Mouse (Mus musculus) frontal cortex, adult 2 months (tissue): ENCODE measurements around the gene Cbx5. TPM values are rescaled to one million over a fixed set of nuclear protein-coding genes. Genes with fewer than 3 reads are reported as not detected.
A peak's percentile ranks its signal among the peaks of the same experiment; 100 is the strongest.
"Not testable (repeated sequence)": the region's sequence is repeated elsewhere in the genome, so short reads cannot be mapped to it uniquely, and the experiment has no call there.

ENCODE experiments used
- DNase-seq, 2 experiments: peaks; one replicate each; pipeline ENCODE4 v3.0.0; 2022; ENCODE audit warnings: low spot score in 1 of 2; ENCODE audit errors: extremely low spot score in 1 of 2
- polyA plus RNA-seq: library from polyadenylated mRNA; depleted of rRNA; stranded (reverse); fragments of >200 nt; gene quantifications from 2 replicates; pipeline ENCODE4 v1.2.3, GENCODE M21; 2012; rRNA removed

The Cbx5 gene
- 70.1 and 79.9 TPM in 2 replicates for polyA plus RNA-seq

GRCm38 (mm10) chr15:103239685-103240159 lies at the start of gene Cbx5:
Cbx5 (minus strand) TSS chr15:103239816.
- DNase-seq, result peak; percentile 97 to 99

DNA sequence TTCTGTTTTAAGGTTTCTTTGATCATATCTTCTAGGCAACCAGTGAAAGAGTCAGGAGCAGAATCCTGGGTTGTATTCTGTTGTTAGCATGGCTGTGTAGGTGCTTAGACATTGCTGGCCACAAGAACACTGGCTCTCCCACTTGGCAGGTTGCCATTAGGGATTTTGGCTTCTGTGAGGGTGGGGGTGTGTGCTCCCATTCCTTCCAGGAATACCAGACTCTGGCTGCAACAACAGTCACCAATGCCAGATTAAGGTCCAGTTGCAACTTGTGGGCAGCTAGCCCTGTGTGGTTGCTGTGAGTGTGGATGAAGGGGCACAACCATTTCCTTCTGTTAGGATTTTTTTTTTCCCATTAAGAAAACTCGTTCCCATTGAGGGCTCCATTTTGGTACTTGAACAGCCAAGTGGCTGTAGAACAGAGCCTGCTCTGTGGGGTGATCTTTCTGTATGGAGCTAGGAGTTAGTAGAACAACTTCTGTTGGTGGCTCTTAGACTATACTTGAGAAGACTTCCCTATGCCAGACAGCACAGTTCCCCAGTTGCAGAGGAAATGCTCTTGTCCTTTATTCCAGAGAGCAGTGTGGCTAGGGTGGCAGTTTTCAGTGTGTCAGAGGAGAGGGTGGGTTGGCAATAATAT lies 46.3 kb upstream of the Cbx5 start:
- no peak for DNase-seq

DNA sequence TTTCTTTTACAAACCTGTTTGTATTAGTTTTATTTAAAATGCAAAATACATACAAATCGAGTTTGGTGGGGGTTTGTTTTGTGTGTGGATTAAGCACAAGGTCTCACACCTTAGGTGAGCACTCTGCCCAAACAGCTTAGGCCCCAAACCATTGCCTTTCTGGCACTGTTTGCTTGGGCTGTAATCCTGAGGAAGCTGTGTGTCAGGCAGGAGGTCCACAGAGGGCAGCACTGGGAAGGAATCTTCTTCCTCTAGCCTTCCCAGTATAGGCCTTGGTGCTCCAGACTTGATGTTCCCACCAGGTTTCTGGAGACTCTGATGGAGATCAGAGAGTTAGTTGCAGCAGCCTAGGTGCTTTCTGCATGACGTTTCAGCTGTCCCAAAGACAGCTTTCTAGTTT lies 45.0 kb upstream of the Cbx5 start:
- no peak for DNase-seq

- DNase-seq, result peak in 1 of 2 experiments; percentile 58
Observed at GRCm38 (mm10) chr15:103284066-103284465, 44.5 kb upstream of the Cbx5 start.

DNA sequence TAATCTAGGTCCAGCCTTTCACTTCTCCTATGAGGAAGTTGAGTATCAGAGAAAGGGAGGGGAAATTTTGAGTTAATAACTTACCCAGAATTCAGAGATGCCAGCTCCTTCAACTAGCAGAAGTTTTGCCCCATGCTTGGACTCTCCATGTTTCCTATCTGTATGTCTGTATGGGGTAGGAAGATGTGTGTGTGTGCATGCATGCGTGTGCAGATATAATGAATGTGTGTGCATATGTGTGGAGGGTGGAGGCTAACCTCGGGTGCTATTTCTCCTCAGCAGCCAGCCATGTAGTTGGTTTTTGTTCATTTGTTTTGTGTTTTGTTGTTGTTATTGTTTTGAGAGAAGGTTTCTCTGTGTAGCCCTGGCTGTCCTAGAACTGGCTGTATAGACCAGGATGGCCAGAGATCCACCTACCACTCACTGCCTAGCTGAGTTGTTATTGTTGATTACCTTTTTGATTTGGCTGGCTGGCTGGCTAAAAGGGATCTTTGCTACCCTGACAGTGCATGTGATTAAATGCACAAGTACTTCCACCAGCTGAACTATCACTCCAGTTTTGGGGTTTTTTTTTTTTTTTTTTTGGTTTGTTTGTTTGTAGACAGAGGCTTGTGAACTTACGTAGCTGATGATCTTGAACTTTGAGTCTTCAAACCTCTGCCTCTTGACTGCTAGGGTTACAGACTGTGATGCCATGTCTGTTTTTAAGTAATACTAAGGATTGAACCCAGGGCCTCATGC lies 42.0 kb upstream of the Cbx5 start:
- DNase-seq, result no peak

DNA sequence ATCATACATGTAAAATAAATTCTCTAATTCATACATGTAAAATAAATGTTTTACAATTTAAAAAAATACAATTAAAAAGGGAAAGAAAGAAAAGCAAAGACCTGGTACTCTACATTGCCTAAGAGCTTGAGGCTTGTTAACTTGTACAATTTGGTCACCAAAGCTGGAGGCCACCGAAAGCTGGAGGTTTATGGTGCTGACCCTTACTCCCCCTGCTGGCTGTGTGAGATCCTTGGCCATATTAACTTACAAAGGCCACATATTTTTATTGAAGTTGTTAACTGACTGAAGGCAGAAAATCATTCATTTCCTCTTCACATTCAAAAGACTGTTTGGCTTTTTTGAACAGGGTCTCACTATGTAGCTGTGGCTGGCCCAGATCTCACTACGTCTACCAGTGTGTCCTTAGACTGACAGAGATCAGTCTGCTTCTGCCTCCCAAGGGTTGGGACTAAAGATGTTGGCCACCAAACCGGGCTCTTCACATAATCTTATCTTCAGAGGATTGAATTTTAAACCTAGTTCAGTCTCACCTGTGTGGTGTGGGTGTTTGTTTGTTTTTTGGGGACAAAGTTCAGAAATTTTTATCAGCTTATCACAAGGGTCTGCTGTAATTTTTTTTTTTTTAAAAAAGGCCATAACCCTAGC lies 41.3 kb upstream of the Cbx5 start:
- DNase-seq, result no peak

GRCm38 (mm10) chr15:103279750-103280149 lies 40.1 kb upstream of the Cbx5 start:
- DNase-seq, result no peak

- DNase-seq, result no peak
Observed at GRCm38 (mm10) chr15:103277949-103278348, 38.3 kb upstream of the Cbx5 start.

GRCm38 (mm10) chr15:103275943-103276342 lies 36.3 kb upstream of the Cbx5 start:
- not testable (repeated sequence) for DNase-seq

DNA sequence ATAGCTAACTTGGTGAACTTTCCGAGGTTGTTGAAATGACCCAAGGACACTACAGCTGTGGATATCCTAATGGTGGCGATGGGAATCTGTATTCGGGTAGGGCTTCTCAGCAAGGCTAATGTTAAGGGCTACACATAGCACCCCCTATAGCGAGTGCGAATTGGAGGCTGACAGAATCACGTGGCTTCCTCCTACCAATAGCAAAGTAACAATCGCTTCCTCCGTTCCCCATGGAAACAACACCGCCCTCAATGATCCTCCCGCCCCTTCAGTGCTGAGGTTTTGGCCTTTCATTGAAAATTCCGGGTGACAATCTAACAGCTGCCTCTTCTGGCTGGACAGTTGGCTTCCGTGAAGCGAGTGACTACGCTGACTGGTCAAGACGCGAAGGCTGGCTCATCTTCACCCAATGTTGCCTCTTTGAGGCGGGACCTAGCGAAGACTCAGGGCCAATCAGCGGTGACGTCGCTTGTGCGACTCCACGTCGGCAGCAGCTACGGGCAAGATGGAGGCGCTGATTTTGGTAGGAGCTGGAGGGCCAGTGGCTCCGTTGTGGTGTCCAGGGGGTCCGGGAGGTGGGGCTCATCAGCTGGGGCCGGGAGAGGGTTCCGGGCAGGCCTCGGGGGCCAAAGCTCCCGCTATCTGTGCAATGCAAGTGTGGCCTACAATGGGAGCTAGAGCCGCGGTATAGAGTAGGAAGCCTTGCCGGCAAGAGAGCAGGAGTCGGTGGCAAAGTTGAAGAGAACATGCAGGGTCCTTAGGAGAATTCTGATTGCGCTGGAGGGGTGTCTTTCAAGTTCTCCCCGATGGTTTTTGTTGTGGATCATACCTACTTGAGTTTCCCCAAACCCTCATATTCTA lies 33.0 kb upstream of the Cbx5 start, which contains the start of gene Copz1:
TSS of gene Copz1 (plus strand) at position 296 of the 861 bp plus-strand sequence.
- DNase-seq, result peak; percentile 98 to 99

DNA sequence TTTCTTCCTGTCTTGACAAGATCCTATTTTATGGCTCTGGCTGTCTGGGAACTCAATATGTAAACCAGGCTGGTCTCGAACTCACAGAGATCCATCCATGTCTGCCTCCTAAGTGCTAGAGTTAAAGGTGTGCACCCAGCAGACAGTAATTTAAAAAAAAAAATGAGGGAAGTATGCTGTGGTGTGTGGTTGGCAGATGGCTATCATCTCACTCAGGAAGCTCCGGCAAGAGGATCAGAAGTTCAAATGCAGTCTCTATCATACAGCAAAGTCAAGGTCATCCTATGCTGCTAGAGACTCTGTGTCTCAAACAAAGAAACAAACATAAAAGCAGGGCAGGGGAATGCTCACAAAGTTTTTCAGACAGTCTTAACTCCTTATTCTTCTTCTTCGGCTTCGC lies 29.3 kb upstream of the Cbx5 start:
- DNase-seq, result no peak

- no peak for DNase-seq
Observed at GRCm38 (mm10) chr15:103264794-103265193, 25.2 kb upstream of the Cbx5 start.

DNA sequence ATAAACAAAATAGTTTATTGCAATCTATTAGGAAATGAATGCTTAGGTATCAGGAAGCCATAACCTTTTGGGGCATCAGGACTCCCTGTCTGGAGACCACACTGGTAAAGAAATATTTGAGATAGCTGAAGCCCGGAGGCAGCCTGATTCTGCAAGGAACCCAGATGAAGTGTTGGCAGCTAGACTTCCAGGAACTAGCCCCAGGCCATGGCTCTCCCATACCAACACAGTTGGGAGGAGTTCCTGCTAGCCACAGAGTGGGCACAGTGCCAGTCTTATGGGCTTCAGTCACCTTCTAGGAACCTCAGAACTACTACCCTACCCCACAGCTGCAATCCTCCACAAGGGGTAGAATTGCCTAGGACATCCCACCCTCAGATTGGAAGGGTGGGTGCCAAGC lies 20.4 kb upstream of the Cbx5 start:
- DNase-seq, result no peak

DNA sequence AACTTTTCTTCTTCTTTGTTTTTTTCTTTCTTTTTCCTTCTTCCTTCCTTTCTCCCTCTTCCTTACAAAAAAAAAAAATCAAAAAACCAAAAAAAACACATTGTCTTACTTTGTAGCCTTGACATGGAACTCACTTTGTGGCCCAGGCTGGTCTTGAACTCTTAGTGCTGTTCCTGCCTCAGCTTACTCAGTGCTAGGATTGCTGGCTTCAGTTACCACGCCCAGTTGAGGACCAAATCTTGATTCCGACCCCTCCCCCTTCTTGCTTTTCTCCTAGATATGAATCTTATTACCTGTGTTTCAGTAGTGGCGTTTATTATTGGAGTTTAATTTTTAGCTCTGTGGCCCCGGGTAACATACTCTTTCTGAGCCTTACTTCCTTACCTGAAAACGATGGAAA lies 19.5 kb upstream of the Cbx5 start:
- no peak for DNase-seq

DNA sequence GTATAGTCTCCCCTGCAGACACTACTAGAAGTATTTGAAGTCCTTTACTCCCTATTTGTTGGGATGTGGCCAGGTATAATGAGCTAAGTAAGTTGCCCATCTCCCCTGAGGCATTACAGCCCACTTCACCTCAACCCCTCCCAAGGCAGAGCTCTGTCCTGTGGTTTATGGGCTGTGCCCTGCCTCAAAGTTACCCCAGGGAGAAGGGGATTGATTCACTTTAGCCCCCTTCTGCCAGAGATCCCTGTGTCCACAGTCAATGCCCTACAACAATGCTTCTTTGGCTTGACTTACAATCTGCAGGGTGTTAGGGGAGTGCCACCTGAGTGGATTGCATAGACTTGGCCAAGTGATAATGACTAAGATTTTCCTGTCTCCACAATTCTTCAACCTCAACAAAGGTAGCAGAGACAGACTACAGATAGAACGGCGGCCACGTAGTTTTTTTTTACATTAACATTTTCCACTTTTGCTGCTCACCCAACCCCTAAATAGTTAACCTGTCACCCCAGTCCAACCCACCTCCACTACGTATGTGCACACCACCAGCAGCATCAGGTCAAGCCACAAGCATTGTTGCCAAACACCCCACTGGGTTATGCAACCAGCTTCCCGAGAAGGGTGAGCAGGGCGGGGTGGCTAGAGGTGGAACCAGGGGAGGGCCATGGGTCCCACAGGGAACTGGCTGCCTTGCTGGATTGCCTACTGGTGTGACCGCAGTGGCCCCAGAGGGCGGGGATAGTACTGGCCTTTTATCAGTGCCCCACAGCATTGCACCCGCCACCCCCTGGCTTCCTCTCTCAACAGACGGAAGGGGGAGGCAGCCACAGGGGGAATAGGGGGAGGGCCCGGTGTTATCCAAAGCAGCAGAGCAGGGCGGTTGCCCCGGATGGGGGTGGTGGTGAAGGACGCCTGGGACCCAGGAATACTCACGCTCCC lies 18.4 kb upstream of the Cbx5 start, which contains the start of gene Nfe2:
TSS of gene Nfe2 (minus strand) at position 614 of the 939 bp plus-strand sequence.
- DNase-seq, result no peak

GRCm38 (mm10) chr15:103256210-103256986 lies 16.8 kb upstream of the Cbx5 start:
- DNase-seq, result no peak

GRCm38 (mm10) chr15:103255169-103255568 lies 15.6 kb upstream of the Cbx5 start:
- no peak for DNase-seq

DNA sequence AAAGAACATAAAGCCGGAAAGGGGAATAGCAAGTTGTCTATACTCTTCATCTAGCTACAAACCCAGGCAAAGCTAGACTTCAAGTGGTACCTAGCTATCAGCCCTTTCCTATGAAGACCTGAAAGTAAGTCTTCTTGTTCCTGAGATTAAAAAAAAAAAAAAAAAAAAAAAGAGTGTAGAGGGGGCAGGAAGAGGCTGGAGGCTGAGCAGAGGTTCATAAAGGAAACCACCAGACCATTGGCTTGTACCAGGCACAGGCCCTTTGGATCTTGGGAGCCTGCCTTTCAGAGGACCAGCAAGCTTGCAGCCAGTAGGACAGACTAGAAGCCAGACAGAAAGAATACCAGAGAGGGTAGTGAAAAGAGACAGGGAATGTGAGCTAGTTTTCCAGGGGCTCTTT lies 13.7 kb upstream of the Cbx5 start:
- DNase-seq, result no peak

DNA sequence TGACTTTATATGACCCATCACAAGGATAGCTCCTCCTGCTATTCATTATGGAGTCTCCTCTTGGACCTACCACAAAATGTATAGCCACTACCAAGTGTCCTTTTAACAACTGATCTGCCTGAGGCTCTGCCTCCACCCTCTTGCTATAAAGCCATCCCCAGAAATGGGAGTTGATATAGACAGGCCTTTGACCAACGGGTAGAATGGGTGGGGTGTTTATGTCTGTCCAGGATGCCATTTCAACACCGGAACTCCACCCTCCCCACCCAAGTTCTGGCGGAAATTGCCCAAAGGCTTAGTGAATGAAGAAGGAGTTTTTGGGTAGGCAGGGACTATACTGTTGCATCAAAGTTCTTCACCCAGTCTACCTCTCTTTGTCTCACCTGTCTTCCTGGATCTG lies 13.0 kb upstream of the Cbx5 start:
- DNase-seq, result no peak
